Mouse (Mus musculus): Measurements from ENCODE around the gene Extl1. TPM values are rescaled to one million over a fixed set of nuclear protein-coding genes. Genes with fewer than 3 reads are reported as not detected.

Gene Extl1
- polyA plus RNA-seq, 1 experiment = 0.13 TPM

DNA sequence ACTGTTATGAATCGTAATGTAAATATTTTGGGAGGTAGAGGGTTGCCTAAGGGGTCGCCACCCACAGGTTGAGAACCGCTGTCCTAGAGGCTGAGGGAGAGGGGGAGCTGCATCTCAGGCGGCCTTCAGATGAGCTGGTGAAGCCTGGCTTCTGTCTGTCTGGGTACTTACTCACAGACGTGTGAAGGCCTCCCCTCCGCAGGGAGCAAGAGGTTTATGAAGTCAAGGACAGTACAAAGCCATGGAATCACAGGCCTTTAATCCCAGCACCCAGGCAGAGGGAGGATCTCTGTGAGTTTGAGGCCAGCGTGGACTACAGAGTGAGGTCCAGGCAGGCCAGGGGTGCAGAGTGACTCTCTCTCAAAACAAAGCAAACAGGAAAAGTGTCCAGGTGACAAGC, 33.5 kb upstream of the Extl1 start:
- H3K27me3 ChIP-seq (ENCODE audit: control insufficient read depth, insufficient read depth, insufficient read length) = no peaks in the 10 kb centered on the region
- H3K79me3 ChIP-seq (ENCODE audit: low read depth) = no peaks in the 10 kb centered on the region
- H3K36me3 ChIP-seq (ENCODE audit: control insufficient read depth, insufficient read depth) = no peaks in the 10 kb centered on the region
- no peak for TF ChIP-seq MYOG (IDR thresholded peaks at IDR 0.05; ENCODE audit: control insufficient read depth, extremely low read depth, insufficient read length)
- TF ChIP-seq CTCF (IDR thresholded peaks at IDR 0.05; ENCODE audit: control insufficient read depth, insufficient read depth, insufficient read length) = no peak
- no peak for TF ChIP-seq MAX (IDR thresholded peaks at IDR 0.05)
- no peak for TF ChIP-seq FOSL1 (IDR thresholded peaks at IDR 0.05; ENCODE audit: insufficient read depth, low read length, poor library complexity, severe bottlenecking)
- no peak for TF ChIP-seq CEBPB (IDR thresholded peaks at IDR 0.05; ENCODE audit: low read depth)
- no peak for TF ChIP-seq MYOD1 (IDR thresholded peaks at IDR 0.05; ENCODE audit: control insufficient read depth, insufficient read length, low read depth)
- no peak overlapping the region for H3ac ChIP-seq (ENCODE audit: control insufficient read depth, insufficient read length, low read depth)
- no peaks in the 10 kb centered on the region for H3K79me2 ChIP-seq (ENCODE audit: control insufficient read depth, insufficient read depth)
- H3K4me3 ChIP-seq (ENCODE audit: insufficient read depth, poor library complexity, severe bottlenecking) = no peak overlapping the region

DNA sequence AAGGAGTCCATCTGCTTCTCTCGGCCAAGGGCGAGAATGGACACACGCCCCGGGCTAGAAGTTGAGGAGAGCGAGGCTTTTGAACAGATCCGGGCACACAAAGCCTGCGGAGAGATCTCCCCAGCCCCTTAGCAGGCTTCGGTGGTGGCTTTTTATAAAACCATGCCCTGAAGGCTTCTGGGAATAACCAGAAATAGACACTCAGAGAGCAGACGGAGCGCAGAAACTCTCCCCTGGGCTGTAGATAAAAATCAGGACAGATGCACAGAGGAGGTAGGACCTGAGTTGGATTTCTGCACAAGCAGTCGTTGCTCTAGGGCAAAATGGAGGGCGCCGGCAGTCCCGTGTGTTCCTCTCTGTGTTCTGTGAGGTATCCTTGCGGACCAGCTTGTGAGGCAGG, 33.0 kb upstream of the Extl1 start:
- H3ac ChIP-seq (ENCODE audit: control insufficient read depth, insufficient read length, low read depth) = no peak overlapping the region
- H3K79me3 ChIP-seq (ENCODE audit: low read depth) = no peaks in the 10 kb centered on the region
- no peak overlapping the region for H3K4me3 ChIP-seq (ENCODE audit: insufficient read depth, poor library complexity, severe bottlenecking)
- no peak for TF ChIP-seq USF1 (IDR thresholded peaks at IDR 0.05; ENCODE audit: low read depth)
- TF ChIP-seq MYOG (IDR thresholded peaks at IDR 0.05; ENCODE audit: control insufficient read depth, extremely low read depth, insufficient read length) = no peak
- no peak for TF ChIP-seq FOSL1 (IDR thresholded peaks at IDR 0.05; ENCODE audit: insufficient read depth, low read length, poor library complexity, severe bottlenecking)
- no peak for TF ChIP-seq CEBPB (IDR thresholded peaks at IDR 0.05; ENCODE audit: low read depth)
- no peak for TF ChIP-seq MAX (IDR thresholded peaks at IDR 0.05)
- no peak for TF ChIP-seq CTCF (IDR thresholded peaks at IDR 0.05; ENCODE audit: control insufficient read depth, insufficient read depth, insufficient read length)
- no peak for TF ChIP-seq MYOD1 (IDR thresholded peaks at IDR 0.05; ENCODE audit: control insufficient read depth, insufficient read length, low read depth)
- no peaks in the 10 kb centered on the region for H3K36me3 ChIP-seq (ENCODE audit: control insufficient read depth, insufficient read depth)
- H3K79me2 ChIP-seq (ENCODE audit: control insufficient read depth, insufficient read depth) = no peaks in the 10 kb centered on the region
- no peaks in the 10 kb centered on the region for H3K27me3 ChIP-seq (ENCODE audit: control insufficient read depth, insufficient read depth, insufficient read length)

DNA sequence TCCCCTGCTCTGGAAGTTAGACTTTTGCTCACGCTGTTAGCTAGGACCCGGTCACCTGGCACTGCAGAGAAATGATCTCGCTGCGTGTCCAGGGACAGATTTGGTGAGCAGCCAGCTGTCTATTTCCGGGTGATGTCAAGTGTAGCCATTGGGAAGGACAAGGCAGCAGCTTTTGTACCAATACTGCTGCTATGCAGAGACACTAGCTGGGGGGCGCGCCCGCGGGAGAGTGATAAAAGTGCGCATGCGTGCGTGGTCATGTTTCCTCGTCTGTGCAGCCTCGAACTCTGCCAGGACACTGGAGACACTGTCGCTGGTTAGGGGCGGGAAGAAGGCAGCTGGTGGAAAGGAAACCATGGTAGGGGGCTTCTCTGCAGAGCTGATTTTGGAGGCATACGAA, 32.5 kb upstream of the Extl1 start:
- TF ChIP-seq MAX (IDR thresholded peaks at IDR 0.05) (no peak), USF1 (IDR thresholded peaks at IDR 0.05; ENCODE audit: low read depth) (no peak), CEBPB (IDR thresholded peaks at IDR 0.05; ENCODE audit: low read depth) (no peak), MYOD1 (IDR thresholded peaks at IDR 0.05; ENCODE audit: control insufficient read depth, insufficient read length, low read depth) (no peak), MYOG (IDR thresholded peaks at IDR 0.05; ENCODE audit: control insufficient read depth, extremely low read depth, insufficient read length) (no peak), CTCF (IDR thresholded peaks at IDR 0.05; ENCODE audit: control insufficient read depth, insufficient read depth, insufficient read length) (no peak), FOSL1 (IDR thresholded peaks at IDR 0.05; ENCODE audit: insufficient read depth, low read length, poor library complexity, severe bottlenecking) (no peak)
- Histone ChIP-seq H3K79me3 (ENCODE audit: low read depth) (no peaks in the 10 kb centered on the region), H3K36me3 (ENCODE audit: control insufficient read depth, insufficient read depth) (no peaks in the 10 kb centered on the region)

DNA sequence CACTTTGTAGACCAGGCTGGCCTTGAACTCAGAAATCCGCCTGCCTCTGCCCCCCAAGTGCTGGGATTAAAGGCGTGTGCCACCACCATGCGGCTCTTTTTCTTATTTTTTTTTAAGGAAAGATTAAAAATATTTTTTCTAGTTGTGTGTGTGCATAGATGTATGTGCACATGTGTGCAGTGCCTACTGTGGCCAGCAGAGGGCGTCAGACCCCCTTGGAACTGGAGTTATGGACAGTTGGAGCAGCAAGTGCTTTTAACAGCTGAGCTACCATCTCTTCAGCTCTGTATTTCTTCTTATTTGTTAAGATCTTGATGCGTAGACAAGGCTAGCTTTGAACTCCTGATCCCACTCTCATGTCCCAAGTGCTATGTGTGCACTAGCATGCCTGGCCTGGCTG, 25.6 kb upstream of the Extl1 start:
- TF ChIP-seq FOSL1 (IDR thresholded peaks at IDR 0.05; ENCODE audit: insufficient read depth, low read length, poor library complexity, severe bottlenecking) (no peak), USF1 (IDR thresholded peaks at IDR 0.05; ENCODE audit: low read depth) (no peak), MYOD1 (IDR thresholded peaks at IDR 0.05; ENCODE audit: control insufficient read depth, insufficient read length, low read depth) (no peak), CTCF (IDR thresholded peaks at IDR 0.05; ENCODE audit: control insufficient read depth, insufficient read depth, insufficient read length) (no peak), MYOG (IDR thresholded peaks at IDR 0.05; ENCODE audit: control insufficient read depth, extremely low read depth, insufficient read length) (no peak), MAX (IDR thresholded peaks at IDR 0.05) (no peak), CEBPB (IDR thresholded peaks at IDR 0.05; ENCODE audit: low read depth) (no peak)

More for the DNA sequence above, 32.5 kb upstream of the Extl1 start:
- no peak overlapping the region for H3K4me3 ChIP-seq (ENCODE audit: insufficient read depth, poor library complexity, severe bottlenecking)
- H3ac ChIP-seq (ENCODE audit: control insufficient read depth, insufficient read length, low read depth) = no peak overlapping the region
- no peaks in the 10 kb centered on the region for H3K79me2 ChIP-seq (ENCODE audit: control insufficient read depth, insufficient read depth)
- no peaks in the 10 kb centered on the region for H3K27me3 ChIP-seq (ENCODE audit: control insufficient read depth, insufficient read depth, insufficient read length)

DNA sequence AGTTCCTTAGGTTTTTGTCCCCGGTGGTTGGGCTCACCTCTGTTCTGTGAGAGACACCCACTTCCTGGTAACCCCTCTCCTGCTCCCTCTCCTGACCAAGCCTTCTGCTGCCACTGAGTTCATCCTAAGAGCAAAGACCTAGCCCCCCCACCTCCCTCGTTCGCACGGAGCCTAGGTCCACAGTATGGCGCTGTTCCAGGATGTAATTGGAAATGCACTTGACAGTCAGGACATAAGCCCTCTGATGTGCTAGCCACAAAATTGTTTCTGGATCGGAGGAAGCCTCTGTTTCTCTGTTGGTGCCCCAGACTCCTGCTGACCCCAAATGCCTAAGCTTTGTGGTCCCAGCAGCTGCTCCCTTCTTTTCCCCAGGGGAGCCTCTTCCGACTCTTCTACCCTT, 20.1 kb upstream of the Extl1 start:
- no peak overlapping the region for H3K4me3 ChIP-seq (ENCODE audit: insufficient read depth, poor library complexity, severe bottlenecking)
- no peak for TF ChIP-seq USF1 (IDR thresholded peaks at IDR 0.05; ENCODE audit: low read depth)
- TF ChIP-seq MYOD1 (IDR thresholded peaks at IDR 0.05; ENCODE audit: control insufficient read depth, insufficient read length, low read depth) = no peak
- TF ChIP-seq CEBPB (IDR thresholded peaks at IDR 0.05; ENCODE audit: low read depth) = no peak
- no peak for TF ChIP-seq MYOG (IDR thresholded peaks at IDR 0.05; ENCODE audit: control insufficient read depth, extremely low read depth, insufficient read length)
- no peak for TF ChIP-seq CTCF (IDR thresholded peaks at IDR 0.05; ENCODE audit: control insufficient read depth, insufficient read depth, insufficient read length)
- TF ChIP-seq MAX (IDR thresholded peaks at IDR 0.05) = no peak
- H3K79me3 ChIP-seq (ENCODE audit: low read depth) = no peaks in the 10 kb centered on the region
- H3K79me2 ChIP-seq (ENCODE audit: control insufficient read depth, insufficient read depth) = no peaks in the 10 kb centered on the region
- no peaks in the 10 kb centered on the region for H3K27me3 ChIP-seq (ENCODE audit: control insufficient read depth, insufficient read depth, insufficient read length)
- no peak overlapping the region for H3ac ChIP-seq (ENCODE audit: control insufficient read depth, insufficient read length, low read depth)
- H3K36me3 ChIP-seq (ENCODE audit: control insufficient read depth, insufficient read depth) = no peaks in the 10 kb centered on the region

More for the DNA sequence above, 25.6 kb upstream of the Extl1 start:
- H3K36me3 ChIP-seq (ENCODE audit: control insufficient read depth, insufficient read depth) = no peaks in the 10 kb centered on the region
- no peaks in the 10 kb centered on the region for H3K27me3 ChIP-seq (ENCODE audit: control insufficient read depth, insufficient read depth, insufficient read length)
- H3ac ChIP-seq (ENCODE audit: control insufficient read depth, insufficient read length, low read depth) = no peak overlapping the region
- no peak overlapping the region for H3K4me3 ChIP-seq (ENCODE audit: insufficient read depth, poor library complexity, severe bottlenecking)
- H3K79me3 ChIP-seq (ENCODE audit: low read depth) = no peaks in the 10 kb centered on the region
- H3K79me2 ChIP-seq (ENCODE audit: control insufficient read depth, insufficient read depth) = no peaks in the 10 kb centered on the region

Data from C2C12 (cell line).